Mouse (Mus musculus): ENCODE measurements at regions not wholly inside any gene's neighbourhood (a gene's known extent, or its start where the extent isn't known, plus 50 kb on each side); places are given as distances from the start of the nearest gene placed in this dataset.
"Not testable (repeated sequence)": the region's sequence is repeated elsewhere in the genome, so short reads cannot be mapped to it uniquely, and the experiment has no call there.

DNA sequence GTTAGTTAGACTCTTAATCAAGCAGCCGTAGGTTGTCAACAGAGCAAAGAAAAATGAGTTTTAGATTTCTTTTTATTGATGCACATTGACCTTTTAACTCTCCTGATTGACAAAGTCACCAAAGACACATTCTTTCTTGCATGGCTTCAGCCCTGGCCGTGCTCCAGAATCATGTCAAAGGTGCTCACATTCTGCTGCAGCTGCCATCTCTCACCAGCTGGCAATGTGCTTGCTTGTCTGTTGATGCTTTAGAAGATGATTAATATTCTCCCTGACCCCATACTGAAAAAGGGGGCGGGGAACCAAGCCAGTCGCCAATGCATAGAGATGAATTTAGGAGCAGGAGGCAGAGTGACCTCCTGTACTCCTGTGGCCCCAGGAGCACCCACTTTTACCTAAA, 510.1 kb downstream of the Hace1 start:
- H3K36me3 ChIP-seq (ENCODE audit: control insufficient read depth, insufficient read depth, low read length): no peaks in the 10 kb centered on the region
- no peak overlapping the region for H3K4me3 ChIP-seq (replicated peaks; ENCODE audit: low read length)
- no peak overlapping the region for H3K9ac ChIP-seq (ENCODE audit: low read depth, low read length, severe bottlenecking)
- no peaks in the 10 kb centered on the region for H3K27me3 ChIP-seq (ENCODE audit: control insufficient read depth, insufficient read depth, low read length)
- no peak overlapping the region for H3K4me2 ChIP-seq (replicated peaks; ENCODE audit: low read depth, low read length, severe bottlenecking)
- no peak for TF ChIP-seq POLR2A (IDR thresholded peaks at IDR 0.05; ENCODE audit: borderline replicate concordance, extremely low read depth, insufficient read depth, insufficient read length)
- DNase-seq (ENCODE audit: low spot score) (no peak), ATAC-seq (ENCODE audit: low FRiP score, low read depth) (no peak)
- WGBS: 47% methylated on average over 4 of the region's 4 CpGs
- H3K4me1 ChIP-seq (ENCODE audit: control insufficient read depth, insufficient read depth, low read length): no peaks in the 10 kb centered on the region
- H3K9me3 ChIP-seq (ENCODE audit: control insufficient read depth, low read length): no peaks in the 10 kb centered on the region
- no peak overlapping the region for H3K27ac ChIP-seq (replicated peaks; ENCODE audit: low read depth, low read length)

DNA sequence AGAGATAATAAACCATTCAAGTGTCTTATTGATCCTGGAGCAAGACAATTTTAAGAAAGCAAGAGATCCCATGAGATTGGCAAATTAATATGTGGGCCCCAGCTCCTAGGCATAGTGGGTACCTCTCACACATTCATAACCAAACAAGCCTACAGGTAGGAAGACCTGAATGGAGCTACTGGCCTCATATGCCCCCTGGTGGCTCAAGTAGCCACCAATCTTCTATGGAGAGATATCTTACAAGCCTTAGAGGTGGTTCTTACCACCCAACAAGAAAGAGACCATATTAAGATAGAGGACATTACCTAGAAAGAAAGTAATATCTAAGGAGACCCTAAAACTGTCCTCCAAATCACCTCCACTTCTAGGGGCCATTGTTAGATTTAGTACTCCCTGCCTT, 523.2 kb downstream of the Hace1 start:
- H3K27me3 ChIP-seq (ENCODE audit: control insufficient read depth, insufficient read depth, low read length): no peaks in the 10 kb centered on the region
- H3K36me3 ChIP-seq (ENCODE audit: control insufficient read depth, insufficient read depth, low read length): no peaks in the 10 kb centered on the region
- no peak overlapping the region for H3K4me3 ChIP-seq (replicated peaks; ENCODE audit: low read length)
- no peaks in the 10 kb centered on the region for H3K4me1 ChIP-seq (ENCODE audit: control insufficient read depth, insufficient read depth, low read length)
- TF ChIP-seq POLR2A (IDR thresholded peaks at IDR 0.05; ENCODE audit: borderline replicate concordance, extremely low read depth, insufficient read depth, insufficient read length): no peak
- H3K27ac ChIP-seq (replicated peaks; ENCODE audit: low read depth, low read length): no peak overlapping the region
- H3K4me2 ChIP-seq (replicated peaks; ENCODE audit: low read depth, low read length, severe bottlenecking): no peak overlapping the region
- H3K9ac ChIP-seq (ENCODE audit: low read depth, low read length, severe bottlenecking): no peak overlapping the region
- DNase-seq (ENCODE audit: low spot score) (no peak), ATAC-seq (ENCODE audit: low FRiP score, low read depth) (no peak)
- no peaks in the 10 kb centered on the region for H3K9me3 ChIP-seq (ENCODE audit: control insufficient read depth, low read length)

DNA sequence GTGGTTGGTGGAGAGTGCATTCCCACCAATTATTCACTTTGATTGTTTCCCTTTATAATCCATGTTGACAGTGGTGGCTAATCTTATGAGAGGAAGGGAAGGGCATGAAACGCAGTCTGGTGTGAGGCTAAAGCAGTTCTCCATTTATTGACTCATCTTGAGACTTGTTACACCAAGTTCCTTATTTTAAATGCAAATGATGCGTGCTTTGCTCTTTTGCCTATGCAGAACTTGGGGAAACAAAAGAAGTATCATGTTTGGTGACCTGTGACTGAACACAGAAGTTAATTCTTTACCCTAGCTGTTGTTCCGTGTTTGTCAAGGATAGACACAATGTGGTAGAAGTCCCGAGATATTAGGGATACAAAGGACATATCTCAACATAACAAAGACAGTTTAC, 531.2 kb downstream of the Hace1 start:
- H3K9ac ChIP-seq (ENCODE audit: low read depth, low read length, severe bottlenecking): no peak overlapping the region

DNA sequence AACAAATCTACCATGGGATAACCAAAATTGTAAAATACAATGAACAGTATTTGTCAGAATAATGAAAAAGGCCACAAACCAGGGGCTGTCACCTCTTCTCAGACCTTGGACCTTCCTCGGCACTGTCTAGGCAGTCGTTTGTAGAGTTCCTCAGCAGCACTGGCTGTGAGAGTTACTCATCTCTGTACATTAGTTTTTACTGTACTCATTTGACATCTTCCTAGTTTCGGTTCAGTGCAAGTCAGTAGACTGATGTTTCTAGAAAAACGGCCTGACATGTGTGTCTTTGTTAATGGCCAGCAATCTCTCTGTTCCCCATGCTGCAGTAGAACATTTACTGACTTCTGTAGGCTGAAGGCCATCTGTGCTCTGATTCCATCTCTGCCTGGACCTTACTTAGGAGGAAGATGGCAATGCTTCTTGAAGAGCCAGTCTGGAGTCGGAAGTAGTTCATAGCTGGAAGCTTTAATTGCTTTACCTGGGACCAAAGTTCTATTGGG, 537.1 kb downstream of the Hace1 start:
- DNase-seq (ENCODE audit: low spot score) (no peak), ATAC-seq (ENCODE audit: low FRiP score, low read depth) (no peak)
- Histone ChIP-seq H3K27me3 (ENCODE audit: control insufficient read depth, insufficient read depth, low read length) (no peaks in the 10 kb centered on the region), H3K36me3 (ENCODE audit: control insufficient read depth, insufficient read depth, low read length) (no peaks in the 10 kb centered on the region), H3K27ac (replicated peaks; ENCODE audit: low read depth, low read length) (no peak overlapping the region), H3K4me1 (ENCODE audit: control insufficient read depth, insufficient read depth, low read length) (no peaks in the 10 kb centered on the region), H3K9ac (ENCODE audit: low read depth, low read length, severe bottlenecking) (no peak overlapping the region), H3K4me2 (replicated peaks; ENCODE audit: low read depth, low read length, severe bottlenecking) (no peak overlapping the region), H3K4me3 (replicated peaks; ENCODE audit: low read length) (no peak overlapping the region), H3K9me3 (ENCODE audit: control insufficient read depth, low read length) (no peaks in the 10 kb centered on the region)
- 88% methylated on average over 5 of the region's 5 CpGs for WGBS
- TF ChIP-seq POLR2A (IDR thresholded peaks at IDR 0.05; ENCODE audit: borderline replicate concordance, extremely low read depth, insufficient read depth, insufficient read length): no peak

More for the DNA sequence above, 531.2 kb downstream of the Hace1 start:
- no peak for TF ChIP-seq POLR2A (IDR thresholded peaks at IDR 0.05; ENCODE audit: borderline replicate concordance, extremely low read depth, insufficient read depth, insufficient read length)
- no peaks in the 10 kb centered on the region for H3K9me3 ChIP-seq (ENCODE audit: control insufficient read depth, low read length)
- H3K27me3 ChIP-seq (ENCODE audit: control insufficient read depth, insufficient read depth, low read length): no peaks in the 10 kb centered on the region
- no peak for DNase-seq (ENCODE audit: low spot score)
- WGBS: 73% methylated on average over 4 of the region's 4 CpGs
- no peak for ATAC-seq (ENCODE audit: low FRiP score, low read depth)
- H3K36me3 ChIP-seq (ENCODE audit: control insufficient read depth, insufficient read depth, low read length): no peaks in the 10 kb centered on the region
- H3K4me1 ChIP-seq (ENCODE audit: control insufficient read depth, insufficient read depth, low read length): no peaks in the 10 kb centered on the region
- H3K4me3 ChIP-seq (replicated peaks; ENCODE audit: low read length): no peak overlapping the region
- H3K4me2 ChIP-seq (replicated peaks; ENCODE audit: low read depth, low read length, severe bottlenecking): no peak overlapping the region
- no peak overlapping the region for H3K27ac ChIP-seq (replicated peaks; ENCODE audit: low read depth, low read length)

DNA sequence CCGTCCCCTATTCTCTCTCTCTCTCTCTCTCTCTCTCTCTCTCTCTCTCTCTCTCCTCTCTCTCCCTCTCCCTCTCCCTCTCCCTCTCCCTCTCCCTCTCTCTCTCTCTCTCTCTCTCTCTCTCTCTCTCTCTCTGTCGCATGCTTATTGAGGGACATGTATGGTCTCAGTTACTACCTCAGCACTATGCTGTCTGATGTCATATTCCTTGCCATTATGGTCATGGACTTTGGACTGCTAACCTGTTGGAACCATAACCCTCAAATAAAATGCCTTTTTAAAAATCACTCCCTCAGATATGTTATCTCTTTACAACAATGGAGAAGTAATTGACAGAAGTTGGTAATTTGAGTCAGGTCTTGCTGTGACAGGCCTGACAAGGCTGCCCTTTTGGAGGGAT, 544.8 kb downstream of the Hace1 start:
- not testable (repeated sequence) for H3K27ac ChIP-seq (replicated peaks; ENCODE audit: low read depth, low read length); DNase-seq (ENCODE audit: low spot score); H3K9ac ChIP-seq (ENCODE audit: low read depth, low read length, severe bottlenecking); H3K36me3 ChIP-seq (ENCODE audit: control insufficient read depth, insufficient read depth, low read length); H3K4me2 ChIP-seq (replicated peaks; ENCODE audit: low read depth, low read length, severe bottlenecking); H3K4me1 ChIP-seq (ENCODE audit: control insufficient read depth, insufficient read depth, low read length); H3K27me3 ChIP-seq (ENCODE audit: control insufficient read depth, insufficient read depth, low read length); H3K4me3 ChIP-seq (replicated peaks; ENCODE audit: low read length); H3K9me3 ChIP-seq (ENCODE audit: control insufficient read depth, low read length); ATAC-seq (ENCODE audit: low FRiP score, low read depth)
- 83% methylated on average over 2 of the region's 2 CpGs for WGBS

DNA sequence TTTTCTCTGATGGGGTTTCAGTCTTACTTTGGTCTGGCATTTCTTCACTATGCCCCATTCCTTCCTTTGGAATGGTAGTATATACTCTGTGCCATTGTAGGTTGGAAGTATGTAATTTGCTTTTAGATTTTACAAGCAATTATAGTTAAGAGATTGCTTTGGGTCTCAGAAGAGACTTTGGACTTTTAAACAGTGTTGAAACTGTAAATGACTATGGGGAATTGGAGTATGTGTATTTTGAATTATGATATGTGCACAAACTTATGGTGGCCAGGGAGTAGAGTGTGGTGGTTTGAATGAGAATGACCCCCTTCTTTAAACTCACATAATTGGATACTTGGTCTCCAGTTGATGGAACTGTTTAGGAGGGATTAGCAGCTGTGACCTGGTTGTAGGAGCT, 546.2 kb downstream of the Hace1 start:
- DNase-seq (ENCODE audit: low spot score) (no peak), ATAC-seq (ENCODE audit: low FRiP score, low read depth) (no peak)
- H3K9me3 ChIP-seq (ENCODE audit: control insufficient read depth, low read length): no peaks in the 10 kb centered on the region
- H3K4me3 ChIP-seq (replicated peaks; ENCODE audit: low read length): no peak overlapping the region
- H3K27me3 ChIP-seq (ENCODE audit: control insufficient read depth, insufficient read depth, low read length): no peaks in the 10 kb centered on the region
- H3K36me3 ChIP-seq (ENCODE audit: control insufficient read depth, insufficient read depth, low read length): no peaks in the 10 kb centered on the region
- no peaks in the 10 kb centered on the region for H3K4me1 ChIP-seq (ENCODE audit: control insufficient read depth, insufficient read depth, low read length)
- no peak for TF ChIP-seq POLR2A (IDR thresholded peaks at IDR 0.05; ENCODE audit: borderline replicate concordance, extremely low read depth, insufficient read depth, insufficient read length)
- no peak overlapping the region for H3K9ac ChIP-seq (ENCODE audit: low read depth, low read length, severe bottlenecking)
- H3K27ac ChIP-seq (replicated peaks; ENCODE audit: low read depth, low read length): no peak overlapping the region
- no peak overlapping the region for H3K4me2 ChIP-seq (replicated peaks; ENCODE audit: low read depth, low read length, severe bottlenecking)
